Mouse (Mus musculus) lung, embryonic 14.5 days (tissue): ENCODE results near the gene Man2a1. TPM values are rescaled to one million over a fixed set of nuclear protein-coding genes. Genes with fewer than 3 reads are reported as not detected.
A peak's percentile ranks its signal among the peaks of the same experiment; 100 is the strongest.

ENCODE experiments used
- ATAC-seq: fragments of 200-750 bp; cut with Nextera tagmentation; 2 replicates; pipeline ENCODE4 v1.8.0; 2017; ENCODE audit warnings: mild to moderate bottlenecking, moderate TSS enrichment, moderate library complexity; ENCODE audit not compliant: insufficient read depth
- DNase-seq: peaks from one replicate; pipeline ENCODE4 v3.0.0-alpha.2; 2015
- H3K27ac ChIP-seq: fragments of 300-500 bp; sonication (generic); 2 replicates; pipeline ENCODE4 v1.5.1; 2014; ENCODE audit warnings: low read depth, mild to moderate bottlenecking, moderate library complexity
- H3K27me3 ChIP-seq: fragments of 300-500 bp; sonication (generic); 2 replicates; pipeline ENCODE4 v1.6.1; 2014; ENCODE audit warnings: low read length, control low read depth; ENCODE audit not compliant: insufficient read depth
- H3K36me3 ChIP-seq: fragments of 300-500 bp; sonication (generic); 2 replicates; pipeline ENCODE4 v1.6.1; 2014; ENCODE audit warnings: control low read depth; ENCODE audit not compliant: insufficient read depth
- H3K4me1 ChIP-seq: fragments of 300-500 bp; sonication (generic); 2 replicates; pipeline ENCODE4 v1.6.1; 2014; ENCODE audit warnings: antibody characterized with exemption, control low read depth; ENCODE audit not compliant: insufficient read depth
- H3K4me2 ChIP-seq: fragments of 300-500 bp; sonication (generic); 2 replicates; pipeline ENCODE4 v1.6.1; 2014; ENCODE audit warnings: mild to moderate bottlenecking
- H3K4me3 ChIP-seq: fragments of 300-500 bp; sonication (generic); 2 replicates; pipeline ENCODE4 v1.5.1; 2014; ENCODE audit warnings: low read depth, low read length
- H3K9ac ChIP-seq: fragments of 300-500 bp; sonication (generic); 2 replicates; pipeline ENCODE4 v1.6.1; 2014
- H3K9me3 ChIP-seq: fragments of 300-500 bp; sonication (generic); 2 replicates; pipeline ENCODE4 v1.6.1; 2016; ENCODE audit warnings: low read depth, low read length, control low read depth
- CTCF ChIP-seq: IDR thresholded peaks from 2 replicates; pipeline ENCODE4 v1.5.1; 2016; ENCODE audit warnings: antibody characterized with exemption, low read depth
- WGBS: fragments of 180-500 bp; shearing (Covaris S2); extraction: QIAGEN DNeasy Blood & Tissue Kit; methylation state at CpG from one replicate; pipeline ENCODE4 v1.1.7; 2014; 5-methylcytosine and 5-hydroxymethylcytosine counted together
- polyA plus RNA-seq: library from polyadenylated mRNA; unstranded; fragments of >200 nt; fragmentation: Nextera tagmentation; extraction: Ambion mirVana; gene quantifications from 2 replicates; pipeline ENCODE4 v1.2.1, GENCODE M21; 2014

Man2a1 gene
- polyA plus RNA-seq, 1 experiment from 2014 or later, result 9.0 TPM

DNA sequence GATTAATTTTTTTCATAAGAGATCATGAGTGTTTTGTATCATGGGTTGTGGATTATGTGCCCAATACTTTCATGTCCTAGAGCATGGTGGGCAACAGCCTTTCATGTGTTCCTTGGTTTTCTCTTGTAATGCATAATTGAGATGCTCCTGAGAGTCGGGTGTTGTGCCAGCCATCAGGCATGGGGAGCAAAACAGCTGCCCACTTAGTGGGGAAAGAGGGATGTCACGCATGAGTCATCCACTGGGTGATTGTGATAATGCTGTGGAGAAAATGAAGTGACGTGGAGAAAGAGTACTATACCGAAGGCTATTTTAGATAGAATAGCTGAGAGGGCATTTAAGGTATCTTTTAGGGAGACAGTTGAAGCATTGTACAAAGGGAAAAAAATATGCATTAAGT, 18.5 kb downstream of the Man2a1 start:
- Histone ChIP-seq H3K9me3 (no peaks in the 10 kb centered on the region), H3K27me3 (no peaks in the 10 kb centered on the region), H3K9ac (no peak overlapping the region), H3K36me3 (0 out of 2 replicates have a peak, but pooled peaks cover 5% of the 10 kb centered on the region), H3K4me2 (no peak overlapping the region), H3K4me3 (no peak overlapping the region), H3K4me1 (no peaks in the 10 kb centered on the region), H3K27ac (no peak overlapping the region)
- DNase-seq (no peak), ATAC-seq (no peak)
- 78% methylated on average over 4 of the region's 4 CpGs for WGBS
- TF ChIP-seq CTCF, result no peak

- 50% methylated on average over 9 of the region's 9 CpGs for WGBS
- ATAC-seq (no peak), DNase-seq (peak; percentile 55)
- TF ChIP-seq CTCF, result no peak
- Histone ChIP-seq H3K4me3 (no peak overlapping the region), H3K27me3 (no peaks in the 10 kb centered on the region), H3K4me2 (no peak overlapping the region), H3K27ac (no peak overlapping the region), H3K36me3 (peaks cover 6% of the 10 kb centered on the region; the same call in 1 of the 2 replicates), H3K4me1 (no peaks in the 10 kb centered on the region; the same call in 1 of the 2 replicates), H3K9me3 (no peaks in the 10 kb centered on the region), H3K9ac (no peak overlapping the region)
Measured at GRCm38 (mm10) chr17:64620135-64620534, 19.6 kb downstream of the Man2a1 start.

GRCm38 (mm10) chr17:64620627-64621026, 20.1 kb downstream of the Man2a1 start:
- no peak for ATAC-seq
- H3K4me1 ChIP-seq, result no peaks in the 10 kb centered on the region; the same call in 1 of the 2 replicates
- H3K4me3 ChIP-seq, result no peak overlapping the region
- no peak overlapping the region for H3K9ac ChIP-seq
- no peak for TF ChIP-seq CTCF
- WGBS, result 83% methylated on average over 3 of the region's 3 CpGs
- H3K27me3 ChIP-seq, result no peaks in the 10 kb centered on the region
- no peak for DNase-seq
- H3K27ac ChIP-seq, result no peak overlapping the region
- H3K36me3 ChIP-seq, result peaks cover 8% of the 10 kb centered on the region
- no peaks in the 10 kb centered on the region for H3K9me3 ChIP-seq
- H3K4me2 ChIP-seq, result no peak overlapping the region

- Histone ChIP-seq H3K36me3 (peaks cover 14% of the 10 kb centered on the region), H3K4me2 (no peak overlapping the region), H3K4me1 (no peaks in the 10 kb centered on the region; the same call in 1 of the 2 replicates), H3K27me3 (no peaks in the 10 kb centered on the region), H3K27ac (no peak overlapping the region), H3K9me3 (no peaks in the 10 kb centered on the region), H3K4me3 (no peak overlapping the region), H3K9ac (no peak overlapping the region)
- DNase-seq, result no peak
- 61% methylated on average over 8 of the region's 8 CpGs for WGBS
- ATAC-seq, result no peak
- no peak for TF ChIP-seq CTCF
Measured at GRCm38 (mm10) chr17:64621226-64621625, 20.7 kb downstream of the Man2a1 start.

DNA sequence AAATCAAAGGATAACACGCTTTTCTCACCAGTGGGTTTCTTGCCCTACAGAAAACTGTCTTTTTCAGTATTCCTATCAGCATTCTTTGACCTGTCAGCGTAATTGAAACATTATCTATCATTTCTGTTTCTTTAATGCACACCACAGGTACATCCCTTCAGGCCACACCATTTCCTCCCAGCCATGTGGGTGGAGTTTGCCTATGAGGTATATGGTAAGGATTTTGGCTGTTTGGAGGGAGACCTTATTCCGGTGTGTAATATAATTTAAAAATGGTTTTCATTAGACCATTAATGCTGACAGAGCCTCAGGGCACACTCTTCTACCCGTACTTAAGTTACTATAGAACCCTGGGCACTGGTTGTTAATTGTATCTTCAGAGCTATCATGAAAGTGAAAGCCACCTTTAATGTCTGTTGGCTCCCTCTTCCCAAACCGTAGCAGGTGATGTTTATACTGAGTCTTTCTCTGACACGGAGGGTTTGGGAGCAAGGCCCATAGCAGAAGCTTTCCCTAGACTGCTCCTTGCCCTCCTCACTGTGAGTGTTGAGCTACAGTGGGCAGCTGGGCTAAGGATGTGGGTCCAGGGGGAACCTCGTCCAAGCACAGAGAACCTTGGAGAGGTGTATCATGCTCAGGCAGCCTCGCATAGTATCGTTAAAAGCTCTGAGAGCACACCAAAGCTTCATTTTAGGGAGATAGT, 21.3 kb downstream of the Man2a1 start:
- Histone ChIP-seq H3K9me3 (no peaks in the 10 kb centered on the region), H3K27ac (peak overlapping the region; percentile 5; the same call in 1 of the 2 replicates), H3K4me3 (no peak overlapping the region), H3K9ac (no peak overlapping the region), H3K4me1 (no peaks in the 10 kb centered on the region; the same call in 1 of the 2 replicates), H3K36me3 (peaks cover 20% of the 10 kb centered on the region), H3K4me2 (no peak overlapping the region; the same call in 1 of the 2 replicates), H3K27me3 (no peaks in the 10 kb centered on the region)
- no peak for ATAC-seq
- no peak for TF ChIP-seq CTCF
- WGBS, result 83% methylated on average over 9 of the region's 9 CpGs
- DNase-seq, result no peak

GRCm38 (mm10) chr17:64622352-64622886, 21.9 kb downstream of the Man2a1 start:
- peak; percentile 57; the same call in 1 of the 2 replicates for ATAC-seq
- no peaks in the 10 kb centered on the region for H3K9me3 ChIP-seq
- WGBS, result 85% methylated on average over 11 of the region's 11 CpGs
- H3K4me1 ChIP-seq, result no peaks in the 10 kb centered on the region; the same call in 1 of the 2 replicates
- H3K36me3 ChIP-seq, result peaks cover 24% of the 10 kb centered on the region
- peak overlapping the region; percentile 20; the same call in 1 of the 2 replicates for H3K4me2 ChIP-seq
- H3K27ac ChIP-seq, result peak overlapping the region; percentile 46
- H3K27me3 ChIP-seq, result no peaks in the 10 kb centered on the region
- no peak overlapping the region for H3K4me3 ChIP-seq
- TF ChIP-seq CTCF, result no peak
- H3K9ac ChIP-seq, result no peak overlapping the region
- peak; percentile 51 for DNase-seq

DNA sequence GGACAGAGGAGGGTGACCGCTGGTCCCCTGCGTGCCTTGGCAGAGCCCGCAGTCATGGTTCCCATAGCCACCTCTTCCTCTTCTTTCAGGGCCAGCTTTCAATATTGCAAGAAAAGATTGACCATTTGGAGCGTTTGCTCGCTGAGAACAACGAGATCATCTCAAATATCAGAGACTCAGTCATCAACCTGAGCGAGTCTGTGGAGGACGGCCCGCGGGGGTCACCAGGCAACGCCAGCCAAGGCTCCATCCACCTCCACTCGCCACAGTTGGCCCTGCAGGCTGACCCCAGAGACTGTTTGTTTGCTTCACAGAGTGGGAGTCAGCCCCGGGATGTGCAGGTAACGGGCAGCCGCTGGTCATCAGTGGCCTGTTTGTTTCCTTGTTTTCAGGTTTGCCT, 23.9 kb downstream of the Man2a1 start:
- ATAC-seq (no peak), DNase-seq (no peak)
- Histone ChIP-seq H3K9me3 (no peaks in the 10 kb centered on the region), H3K27ac (no peak overlapping the region), H3K4me3 (no peak overlapping the region), H3K4me2 (no peak overlapping the region), H3K9ac (no peak overlapping the region), H3K36me3 (peaks cover 24% of the 10 kb centered on the region), H3K27me3 (no peaks in the 10 kb centered on the region), H3K4me1 (no peaks in the 10 kb centered on the region; the same call in 1 of the 2 replicates)
- TF ChIP-seq CTCF, result no peak
- 73% methylated on average over 15 of the region's 15 CpGs for whole genome bisulfite sequencing
